10 mouse cellular contexts compared by ENCODE assay signal in genomic region chr12:108495455-108496235, GRCm38 (mm10). TPM values are rescaled to one million over a fixed set of nuclear protein-coding genes. Genes with fewer than 3 reads are reported as not detected.
A peak's percentile ranks its signal among the peaks of the same experiment; 100 is the strongest.
DNase-seq lines count a peak whose midpoint lies in the region; ATAC-seq and TF ChIP-seq lines count a peak whose summit lies in the region.
"Had no signal": no experiment of that assay in that cellular context is flagged by ENCODE, and none has a peak within 500 bp of the region (broad histone marks: within the 10 kb centered on the region; RNA-seq: fewer than 3 reads in every experiment).

No protein-coding gene starts in this region.

- H3K4me1 ChIP-seq in liver, embryonic 12.5 days, result no peaks in the 10 kb centered on the region
- no peaks in the 10 kb centered on the region for H3K4me1 ChIP-seq in liver, postnatal 0 days (ENCODE audit: insufficient read depth)
- peaks cover 23% of the 10 kb centered on the region for H3K4me1 ChIP-seq in heart, embryonic 10.5 days

- no peak for DNase-seq in liver, postnatal 0 days
- DNase-seq in brain, embryonic 14.5 days (ENCODE audit: low read depth), result peak; percentile 73
- no peak for DNase-seq in heart, embryonic 10.5 days (ENCODE audit: low spot score)
- DNase-seq in kidney, postnatal 4 days, result peak; percentile 45 to 64
- no peak for DNase-seq in cerebellum, adult 8-10 months
- no peak for DNase-seq in thymus, postnatal 4 days
- DNase-seq: cerebellum, adult 2 months; retina, postnatal 1 day; thymus, adult 2 months had no signal

- 53% methylated on average over 8 of the region's 8 CpGs for WGBS in liver, embryonic 12.5 days (ENCODE audit: insufficient replicate concordance)
- 70% methylated on average over 8 of the region's 8 CpGs for WGBS in liver, postnatal 0 days (ENCODE audit: insufficient replicate concordance)
- 72% methylated on average over 8 of the region's 8 CpGs for WGBS in heart, embryonic 10.5 days

- ATAC-seq in liver, embryonic 12.5 days, result no peak
- no peak for ATAC-seq in liver, postnatal 0 days

- no peak for TF ChIP-seq POLR2A in brain, embryonic 14.5 days (IDR thresholded peaks at IDR 0.05; ENCODE audit: borderline replicate concordance, extremely low read depth, insufficient read depth, insufficient read length, poor library complexity, severe bottlenecking)

- H3K9me3 ChIP-seq in liver, embryonic 12.5 days (replicated peaks), result no peaks in the 10 kb centered on the region
- H3K9me3 ChIP-seq in liver, postnatal 0 days (ENCODE audit: low read length), result no peaks in the 10 kb centered on the region
- no peaks in the 10 kb centered on the region for H3K9me3 ChIP-seq in heart, embryonic 10.5 days

- no peak overlapping the region for H3K4me2 ChIP-seq in liver, embryonic 12.5 days
- H3K4me2 ChIP-seq in liver, postnatal 0 days (ENCODE audit: low read depth, low read length), result no peak overlapping the region

- no peak overlapping the region for H3K9ac ChIP-seq in liver, embryonic 12.5 days
- H3K9ac ChIP-seq in liver, postnatal 0 days (replicated peaks), result no peak overlapping the region

- peak overlapping the region; percentile 41; the same call in 1 of the 2 replicates for H3K27ac ChIP-seq in liver, embryonic 12.5 days
- no peak overlapping the region for H3K27ac ChIP-seq in liver, postnatal 0 days (ENCODE audit: low read depth)
- peak overlapping the region; percentile 26; the same call in 1 of the 2 replicates for H3K27ac ChIP-seq in heart, embryonic 10.5 days

- peaks cover 13% of the 10 kb centered on the region for H3K27me3 ChIP-seq in liver, embryonic 12.5 days (replicated peaks)
- H3K27me3 ChIP-seq in liver, postnatal 0 days (ENCODE audit: insufficient read depth, low read length), result no peaks in the 10 kb centered on the region
- no peaks in the 10 kb centered on the region for H3K27me3 ChIP-seq in heart, embryonic 10.5 days (ENCODE audit: insufficient read depth, poor library complexity, severe bottlenecking)

- TF ChIP-seq CTCF in liver, postnatal 0 days (IDR thresholded peaks at IDR 0.05; ENCODE audit: low read depth), result no peak
- no peak for TF ChIP-seq CTCF in brain, embryonic 14.5 days (IDR thresholded peaks at IDR 0.05; ENCODE audit: borderline replicate concordance, extremely low read depth, insufficient read depth, insufficient read length)

- TF ChIP-seq EP300 in liver, postnatal 0 days (IDR thresholded peaks at IDR 0.05; ENCODE audit: low read depth), result no peak

- no peak overlapping the region for H3K4me3 ChIP-seq in liver, embryonic 12.5 days
- no peak overlapping the region for H3K4me3 ChIP-seq in liver, postnatal 0 days (ENCODE audit: low read depth, low read length)
- no peak overlapping the region for H3K4me3 ChIP-seq in heart, embryonic 10.5 days

- H3K36me3 ChIP-seq in liver, embryonic 12.5 days, result no peaks in the 10 kb centered on the region
- no peaks in the 10 kb centered on the region for H3K36me3 ChIP-seq in liver, postnatal 0 days (replicated peaks; ENCODE audit: insufficient read depth, low read length)
- H3K36me3 ChIP-seq in heart, embryonic 10.5 days, result no peaks in the 10 kb centered on the region

RNA-seq across cellular contexts. Expression of gene Evl, which starts 58.9 kb away (rescaled TPM):
- 12.9 and 14.7 TPM in 2 replicates for polyA plus RNA-seq in liver, embryonic 12.5 days (2016; fragmentation: Nextera tagmentation; extraction: Ambion mirVana)
- 14.3 and 16.5 TPM in 2 replicates for polyA plus RNA-seq in liver, postnatal 0 days (2015; fragmentation: Nextera tagmentation; extraction: Ambion mirVana)
- 432 and 459 TPM in 2 replicates for polyA plus RNA-seq in brain, embryonic 14.5 days (2012; rRNA removed)
- polyA plus RNA-seq in heart, embryonic 10.5 days (2016; fragmentation: Nextera tagmentation; extraction: Ambion mirVana), result 29.6 and 42.5 TPM in 2 replicates

Comparison
In these comparisons a context has a peak if more than half of its experiments do, and no peak if none do; other contexts are left out.
1. DNase-seq: peak in brain, embryonic 14.5 days (single experiment) and kidney, postnatal 4 days (2 of 2); none in liver, postnatal 0 days (single experiment), heart, embryonic 10.5 days (single experiment), cerebellum, adult 8-10 months (single experiment) and thymus, postnatal 4 days (single experiment).